Mouse (Mus musculus) ES-E14 (cell line): ENCODE measurements at regions not wholly inside any gene's neighbourhood (a gene's known extent, or its start where the extent isn't known, plus 50 kb on each side); places are given as distances from the start of the nearest gene placed in this dataset.

ENCODE experiments used
- DNase-seq: peaks from one replicate; pipeline ENCODE4 v3.0.0-alpha.2; 2013; ENCODE audit warnings: low read depth, low spot score
- H3K27ac ChIP-seq: 2 replicates; pipeline ENCODE4 v1.5.1; 2012; ENCODE audit warnings: low read depth, mild to moderate bottlenecking, low read length, moderate library complexity, mixed read lengths; ENCODE audit not compliant: poor library complexity, insufficient read depth, severe bottlenecking
- H3K36me3 ChIP-seq: 2 replicates; pipeline ENCODE4 v1.6.1; 2012; ENCODE audit warnings: mild to moderate bottlenecking, low read length, moderate library complexity, mixed read lengths; ENCODE audit not compliant: control insufficient read depth, poor library complexity, insufficient read depth, severe bottlenecking
- H3K4me1 ChIP-seq, 2 experiments: fragments of 150-350 bp in 1 of 2; sonication (generic) in 1 of 2; 2 replicates each; pipeline ENCODE4 v1.6.1; 2012; ENCODE audit warnings: low read length in 2 of 2, mild to moderate bottlenecking in 1 of 2, mixed read lengths in 1 of 2; ENCODE audit not compliant: control insufficient read depth in 2 of 2, insufficient read depth in 2 of 2, poor library complexity in 1 of 2
- H3K4me3 ChIP-seq, 2 experiments: fragments of 150-350 bp in 1 of 2; sonication (generic) in 1 of 2; 2 replicates each; pipeline ENCODE4 v1.5.1; 2012; ENCODE audit warnings: low read length in 2 of 2, low read depth in 1 of 2, mild to moderate bottlenecking in 1 of 2, mixed read lengths in 1 of 2; ENCODE audit not compliant: insufficient read depth in 1 of 2, poor library complexity in 1 of 2, severe bottlenecking in 1 of 2
- H3K9ac ChIP-seq: 2 replicates; pipeline ENCODE4 v1.6.1; 2012; ENCODE audit warnings: low read depth, mild to moderate bottlenecking, low read length, mixed read lengths; ENCODE audit not compliant: poor library complexity, insufficient read depth, severe bottlenecking
- H3K9me3 ChIP-seq: fragments of 150-350 bp; sonication (generic); 2 replicates; pipeline ENCODE4 v1.6.1; 2012; ENCODE audit warnings: low read depth, mild to moderate bottlenecking, low read length; ENCODE audit not compliant: control insufficient read depth, insufficient read depth
- CHD2 ChIP-seq: IDR thresholded peaks from 2 replicates; pipeline ENCODE4 v1.6.1; 2014; ENCODE audit warnings: mild to moderate bottlenecking, low read depth, low read length, inconsistent platforms
- HCFC1 ChIP-seq: IDR thresholded peaks from 2 replicates; pipeline ENCODE4 v1.6.1; 2012; ENCODE audit warnings: low read length, inconsistent platforms, borderline replicate concordance; ENCODE audit not compliant: insufficient read depth
- MAFK ChIP-seq: IDR thresholded peaks from 2 replicates; pipeline ENCODE4 v1.6.1; 2014; ENCODE audit warnings: mild to moderate bottlenecking, low read depth, low read length, inconsistent platforms; ENCODE audit not compliant: insufficient read depth
- ZC3H11A ChIP-seq: IDR thresholded peaks from 2 replicates; pipeline ENCODE4 v1.6.1; 2012; ENCODE audit warnings: low read depth, mild to moderate bottlenecking, inconsistent platforms, low read length, borderline replicate concordance
- ZNF384 ChIP-seq: IDR thresholded peaks from 2 replicates; pipeline ENCODE4 v1.6.1; 2012; ENCODE audit warnings: low read depth, low read length, inconsistent platforms
- in situ Hi-C, 2 experiments: fragments of 600-800 bp; cut with MboI; formaldehyde crosslinking; loops; one replicate each; pipeline ENCODE4 v1.15.1; 2025; ENCODE audit warnings: low sequenced_read_pairs in 2 of 2, inconsistent platforms in 1 of 2; ENCODE audit not compliant: unreplicated experiment in 2 of 2

DNA sequence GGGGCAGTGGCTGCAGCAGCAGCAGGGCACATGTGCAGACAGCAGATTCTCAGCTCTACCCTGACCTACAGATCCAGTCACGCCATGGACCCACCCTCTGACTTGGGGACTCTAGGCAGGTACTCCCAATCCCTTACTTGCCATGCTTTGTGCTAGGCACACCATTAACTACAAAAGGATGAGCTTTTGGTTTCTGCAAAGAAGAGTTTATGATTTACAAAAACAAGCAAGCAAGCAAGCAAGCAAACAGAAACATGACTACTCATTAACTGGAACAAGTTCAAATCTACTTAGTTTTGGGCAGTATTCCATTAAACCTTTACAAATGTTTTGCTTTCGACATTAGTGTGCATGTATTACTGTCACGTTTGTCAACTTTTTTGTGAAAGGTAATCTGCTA is 309.0 kb upstream of the Nmur2 start:
- Histone ChIP-seq H3K36me3 (no peaks in the 10 kb centered on the region), H3K9ac (no peak overlapping the region), H3K27ac (no peak overlapping the region), H3K4me1 (no peaks in the 10 kb centered on the region), H3K9me3 (no peaks in the 10 kb centered on the region), H3K4me3 (no peak overlapping the region)
- in situ Hi-C loops = no loop called here
- no peak for TF ChIP-seq HCFC1
- TF ChIP-seq ZC3H11A = no peak
- TF ChIP-seq MAFK = no peak
- TF ChIP-seq ZNF384 = no peak
- TF ChIP-seq CHD2 = no peak
- no peak for DNase-seq

DNA sequence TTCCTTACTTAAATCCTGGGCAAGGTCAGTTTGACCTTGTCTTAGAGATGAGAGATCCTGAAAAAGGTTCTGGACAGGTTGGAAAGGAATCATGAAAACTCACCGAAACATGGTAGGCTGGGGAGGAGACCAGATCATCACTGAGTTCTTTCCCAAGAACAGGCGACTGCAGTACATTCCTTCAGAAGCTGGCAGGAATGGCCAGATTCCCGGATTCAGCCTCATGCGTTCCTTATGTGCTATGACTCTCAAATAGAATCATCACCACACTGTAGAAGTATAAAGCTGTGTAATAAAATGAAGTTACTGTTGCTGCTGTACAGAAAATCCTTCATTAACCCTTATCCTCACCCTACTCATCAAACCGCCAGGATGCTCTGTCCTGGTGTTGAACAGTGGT is 307.6 kb upstream of the Nmur2 start:
- no peaks in the 10 kb centered on the region for H3K36me3 ChIP-seq
- H3K27ac ChIP-seq = no peak overlapping the region
- TF ChIP-seq ZNF384 (no peak), HCFC1 (no peak), ZC3H11A (no peak), MAFK (no peak), CHD2 (no peak)
- no peak for DNase-seq
- no peaks in the 10 kb centered on the region for H3K4me1 ChIP-seq
- no peak overlapping the region for H3K4me3 ChIP-seq
- in situ Hi-C loops = no loop called here
- no peak overlapping the region for H3K9ac ChIP-seq
- H3K9me3 ChIP-seq = no peaks in the 10 kb centered on the region

DNA sequence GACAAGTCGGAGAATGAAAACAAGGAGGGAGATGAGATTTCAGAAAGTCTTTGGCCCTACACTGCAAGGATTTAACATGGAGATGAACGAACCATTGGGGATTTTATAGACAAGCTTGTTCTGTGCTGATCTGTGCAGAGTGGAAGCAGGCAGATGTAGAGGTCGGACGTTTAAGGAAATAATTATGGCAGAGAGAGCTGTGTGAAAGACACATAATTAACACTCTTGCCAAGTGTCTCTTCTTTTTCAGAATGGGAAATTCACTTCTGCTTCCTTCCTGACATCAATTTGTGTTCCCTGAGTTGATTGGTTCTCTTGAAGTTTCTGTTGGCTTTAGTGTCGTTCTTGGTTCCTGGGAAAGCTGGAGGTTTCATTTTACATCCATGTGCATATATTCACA is 302.3 kb upstream of the Nmur2 start:
- TF ChIP-seq CHD2 (no peak), MAFK (no peak), HCFC1 (no peak), ZC3H11A (no peak), ZNF384 (no peak)
- Histone ChIP-seq H3K9ac (no peak overlapping the region), H3K4me3 (no peak overlapping the region), H3K36me3 (no peaks in the 10 kb centered on the region), H3K4me1 (no peaks in the 10 kb centered on the region), H3K9me3 (no peaks in the 10 kb centered on the region), H3K27ac (no peak overlapping the region)
- in situ Hi-C loops = no loop called here
- no peak for DNase-seq

- H3K27ac ChIP-seq = no peak overlapping the region
- no peak for DNase-seq
- no peaks in the 10 kb centered on the region for H3K36me3 ChIP-seq
- H3K4me3 ChIP-seq = no peak overlapping the region
- H3K4me1 ChIP-seq = no peaks in the 10 kb centered on the region
- H3K9me3 ChIP-seq = no peaks in the 10 kb centered on the region
- in situ Hi-C loops = no loop called here
- H3K9ac ChIP-seq = no peak overlapping the region
- no peak for TF ChIP-seq HCFC1
Measured at GRCm38 (mm10) chr11:56341731-56342130, 300.9 kb upstream of the Nmur2 start.

DNA sequence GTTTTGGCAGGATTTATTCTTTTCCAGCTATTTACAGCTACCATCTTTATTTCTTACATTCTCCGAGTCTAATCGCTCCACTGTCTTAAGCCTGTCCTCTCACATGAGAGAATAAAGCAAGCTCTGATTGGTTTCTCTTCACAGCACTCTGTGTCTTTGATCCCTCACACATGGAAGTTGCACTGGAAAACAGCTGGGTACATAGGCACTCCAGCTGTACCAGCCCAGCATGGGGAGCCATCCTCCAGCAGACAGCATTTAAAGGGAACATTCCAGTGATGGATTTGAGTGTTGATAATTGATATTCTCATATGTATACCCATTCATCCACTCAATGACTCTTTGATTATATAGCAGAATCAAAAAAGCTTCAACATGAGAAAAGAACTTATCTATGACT is 300.2 kb upstream of the Nmur2 start:
- H3K27ac ChIP-seq = no peak overlapping the region
- H3K9me3 ChIP-seq = no peaks in the 10 kb centered on the region
- H3K4me3 ChIP-seq = no peak overlapping the region
- TF ChIP-seq HCFC1 = no peak
- no peak for TF ChIP-seq ZC3H11A
- no peak for TF ChIP-seq CHD2
- no peak for TF ChIP-seq ZNF384
- TF ChIP-seq MAFK = no peak
- in situ Hi-C loops = no loop called here
- no peaks in the 10 kb centered on the region for H3K36me3 ChIP-seq
- no peak for DNase-seq
- H3K4me1 ChIP-seq = no peaks in the 10 kb centered on the region
- no peak overlapping the region for H3K9ac ChIP-seq
